Mouse (Mus musculus) intestine, postnatal 0 days (tissue): ENCODE measurements around the gene Sh2d3c. TPM values are rescaled to one million over a fixed set of nuclear protein-coding genes. Genes with fewer than 3 reads are reported as not detected.
A peak's percentile ranks its signal among the peaks of the same experiment; 100 is the strongest.

Experiments used
- ATAC-seq: fragments of 200-750 bp; cut with Nextera tagmentation; 2 replicates; pipeline ENCODE4 v1.8.0; 2017; ENCODE audit warnings: mild to moderate bottlenecking, moderate TSS enrichment, moderate library complexity
- H3K27ac ChIP-seq: fragments of 300-500 bp; sonication (generic); 2 replicates; pipeline ENCODE4 v1.5.1; 2014; ENCODE audit warnings: mild to moderate bottlenecking, low read depth, low read length, moderate library complexity
- H3K27me3 ChIP-seq: fragments of 300-500 bp; sonication (generic); replicated peaks from 2 replicates; pipeline ENCODE4 v1.6.1; 2014; ENCODE audit warnings: low read length, mixed read lengths; ENCODE audit not compliant: control insufficient read depth, insufficient read depth
- H3K36me3 ChIP-seq: fragments of 300-500 bp; sonication (generic); 2 replicates; pipeline ENCODE4 v1.6.1; 2014; ENCODE audit warnings: mild to moderate bottlenecking, moderate library complexity; ENCODE audit not compliant: control insufficient read depth, insufficient read depth
- H3K4me1 ChIP-seq: fragments of 300-500 bp; sonication (generic); replicated peaks from 2 replicates; pipeline ENCODE4 v1.6.1; 2014; ENCODE audit warnings: antibody characterized with exemption, low read length, mixed read lengths; ENCODE audit not compliant: control insufficient read depth, insufficient read depth
- H3K4me2 ChIP-seq: fragments of 300-500 bp; sonication (generic); replicated peaks from 2 replicates; pipeline ENCODE4 v1.6.1; 2014; ENCODE audit warnings: low read depth, mild to moderate bottlenecking, moderate library complexity
- H3K4me3 ChIP-seq: fragments of 300-500 bp; sonication (generic); 2 replicates; pipeline ENCODE4 v1.5.1; 2014; ENCODE audit warnings: low read depth, low read length
- H3K9ac ChIP-seq: fragments of 300-500 bp; sonication (generic); 2 replicates; pipeline ENCODE4 v1.6.1; 2014; ENCODE audit warnings: mild to moderate bottlenecking, low read depth, low read length
- H3K9me3 ChIP-seq: fragments of 300-500 bp; sonication (generic); 2 replicates; pipeline ENCODE4 v1.6.1; 2016; ENCODE audit warnings: mixed run types; ENCODE audit not compliant: control insufficient read depth
- CTCF ChIP-seq: sonication (generic); IDR thresholded peaks from 2 replicates; pipeline ENCODE4 v1.5.1; 2016; ENCODE audit warnings: low read depth, mild to moderate bottlenecking, control low read depth, antibody characterized with exemption, moderate library complexity
- WGBS: fragments of 180-500 bp; shearing (Covaris S2); extraction: QIAGEN DNeasy Blood & Tissue Kit; methylation state at CpG from one replicate; pipeline ENCODE4 v1.1.7; 2014; 5-methylcytosine and 5-hydroxymethylcytosine counted together
- polyA plus RNA-seq: library from polyadenylated mRNA; unstranded; fragments of >200 nt; fragmentation: Nextera tagmentation; extraction: Ambion mirVana; gene quantifications from 2 replicates; pipeline ENCODE4 v1.2.1, GENCODE M21; 2015

Gene Sh2d3c
- polyA plus RNA-seq, 1 experiment from 2014 or later = 11.2 TPM

DNA sequence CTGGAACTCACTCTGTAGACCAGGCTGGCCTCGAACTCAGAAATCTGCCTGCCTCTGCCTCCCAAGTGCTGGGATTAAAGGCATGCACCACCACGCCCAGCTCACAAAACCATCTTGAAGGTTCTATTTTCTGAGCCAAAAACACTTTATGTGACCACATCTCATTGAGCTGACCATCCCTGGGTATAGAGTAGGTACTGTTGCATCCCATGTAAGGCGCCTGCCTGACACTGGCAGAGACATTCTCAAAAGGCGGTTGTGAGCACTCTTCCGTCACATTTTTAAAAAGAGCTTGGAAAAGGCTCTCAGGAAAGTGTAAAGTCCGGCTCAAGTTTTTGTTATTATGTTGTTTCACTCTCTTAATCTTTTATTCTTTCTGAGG, 35.8 kb downstream of the Sh2d3c start:
- Histone ChIP-seq H3K27me3 (no peaks in the 10 kb centered on the region), H3K4me3 (no peak overlapping the region), H3K4me2 (peak overlapping the region; percentile 74), H3K36me3 (peaks cover 40% of the 10 kb centered on the region; the same call in 1 of the 2 replicates), H3K4me1 (no peaks in the 10 kb centered on the region; the same call in 1 of the 2 replicates), H3K27ac (no peak overlapping the region), H3K9me3 (no peaks in the 10 kb centered on the region), H3K9ac (no peak overlapping the region; the same call in 1 of the 2 replicates)
- no peak for TF ChIP-seq CTCF
- ATAC-seq = peak; percentile 8; the same call in 1 of the 2 replicates
- 27% methylated on average over 5 of the region's 6 CpGs for WGBS

DNA sequence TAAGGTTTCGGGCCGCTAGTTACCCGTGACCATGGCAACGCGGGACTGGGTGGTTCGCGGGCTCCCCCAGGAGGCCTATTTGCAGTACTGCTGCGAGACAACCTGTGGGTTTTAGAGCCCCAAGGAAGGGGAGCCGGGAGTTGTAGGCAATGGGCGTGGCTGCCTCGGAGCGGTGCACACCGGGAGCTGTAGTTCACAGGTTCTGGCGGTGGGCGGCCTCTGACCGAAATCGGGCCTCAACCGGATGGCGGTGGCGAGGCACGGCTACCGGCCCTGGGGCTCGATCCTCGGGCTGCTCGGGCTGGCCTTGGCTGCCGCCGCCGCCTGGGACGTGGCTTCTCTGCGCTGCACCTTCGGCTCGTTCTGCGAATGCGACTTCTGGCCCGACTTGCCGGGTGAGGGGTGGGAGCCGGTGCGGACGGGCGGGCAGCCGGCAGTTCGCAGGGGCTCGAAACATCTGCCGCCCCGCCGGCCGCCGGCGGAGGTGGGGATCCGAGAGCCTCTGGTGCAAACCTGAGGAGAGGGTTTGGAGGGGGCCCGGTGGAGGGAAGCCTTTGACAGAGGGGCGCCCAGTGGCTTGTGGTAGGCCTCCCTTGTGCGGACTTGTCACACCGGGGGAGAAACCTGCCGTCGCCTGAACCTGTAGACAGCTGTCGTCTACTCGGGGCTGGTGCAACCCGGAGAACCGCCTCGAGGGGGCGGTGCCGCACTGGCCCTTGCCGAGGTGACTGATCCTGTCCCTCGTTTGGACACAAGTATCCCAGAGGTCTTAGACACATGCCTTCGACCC, 36.4 kb downstream of the Sh2d3c start, which contains the start of gene Tor2a:
Tor2a (plus strand) TSS at position 179 of the 790 bp plus-strand sequence.
- under 1% methylated on average over 62 of the region's 66 CpGs for WGBS
- peak within 1 kb of the TSS; percentile 79 for H3K9ac ChIP-seq
- peak within 1 kb of the TSS; percentile 63 for H3K4me3 ChIP-seq
- H3K4me2 ChIP-seq = peak within 1 kb of the TSS; percentile 74
- H3K9me3 ChIP-seq = no peaks in the 10 kb centered on the region
- H3K27me3 ChIP-seq = no peaks in the 10 kb centered on the region
- peaks cover 44% of the 10 kb centered on the region; the same call in 1 of the 2 replicates for H3K36me3 ChIP-seq
- H3K27ac ChIP-seq = peak within 1 kb of the TSS; percentile 85
- peak; percentile 93 for ATAC-seq
- no peaks in the 10 kb centered on the region; the same call in 1 of the 2 replicates for H3K4me1 ChIP-seq
- TF ChIP-seq CTCF = peak; percentile 95

DNA sequence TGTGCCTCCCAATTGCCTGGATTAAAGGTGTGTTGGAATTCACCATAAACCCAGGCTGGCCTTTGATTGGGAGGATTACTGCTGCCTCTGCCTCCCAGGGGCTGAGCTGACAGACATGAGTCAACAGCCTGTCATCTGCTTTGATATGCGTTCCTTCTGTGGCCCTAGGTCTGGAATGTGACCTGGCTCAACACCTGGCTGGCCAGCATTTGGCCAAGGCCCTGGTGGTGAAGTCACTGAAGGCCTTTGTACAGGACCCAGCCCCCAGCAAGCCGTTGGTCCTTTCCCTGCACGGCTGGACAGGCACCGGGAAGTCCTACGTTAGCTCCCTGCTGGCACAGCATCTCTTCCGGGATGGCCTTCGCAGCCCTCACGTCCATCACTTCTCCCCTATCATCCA, 37.6 kb downstream of the Sh2d3c start:
- H3K9ac ChIP-seq = no peak overlapping the region

DNA sequence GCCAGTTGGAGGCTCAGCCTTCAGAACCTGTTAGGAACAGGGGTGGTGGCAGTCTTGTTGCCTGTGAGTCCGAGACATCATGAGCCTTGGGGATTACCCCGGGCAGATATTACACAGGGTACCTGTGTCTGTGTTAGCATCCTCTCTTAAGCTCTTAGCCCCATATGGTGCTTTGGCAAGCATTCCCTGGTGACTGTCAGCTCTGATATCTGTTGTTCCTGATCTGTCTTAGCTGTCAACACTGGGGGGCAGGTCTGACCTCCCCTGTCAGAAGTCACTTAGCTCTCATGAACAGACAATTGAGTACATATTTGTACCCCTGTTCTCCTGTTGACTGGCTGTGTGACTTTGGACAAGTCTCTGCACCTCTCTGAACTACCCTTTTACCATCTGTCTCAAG, 38.1 kb downstream of the Sh2d3c start:
- TF ChIP-seq CTCF = no peak
- no peaks in the 10 kb centered on the region; the same call in 1 of the 2 replicates for H3K4me1 ChIP-seq
- 84% methylated on average over 2 of the region's 2 CpGs for WGBS
- H3K27ac ChIP-seq = no peak overlapping the region
- H3K4me2 ChIP-seq = no peak overlapping the region
- H3K9ac ChIP-seq = no peak overlapping the region
- H3K9me3 ChIP-seq = no peaks in the 10 kb centered on the region
- peaks cover 44% of the 10 kb centered on the region; the same call in 1 of the 2 replicates for H3K36me3 ChIP-seq
- no peak for ATAC-seq
- H3K27me3 ChIP-seq = no peaks in the 10 kb centered on the region
- H3K4me3 ChIP-seq = no peak overlapping the region

More for the DNA sequence above, 37.6 kb downstream of the Sh2d3c start:
- TF ChIP-seq CTCF = no peak
- H3K4me1 ChIP-seq = no peaks in the 10 kb centered on the region; the same call in 1 of the 2 replicates
- 72% methylated on average over 8 of the region's 8 CpGs for WGBS
- H3K27me3 ChIP-seq = no peaks in the 10 kb centered on the region
- peaks cover 44% of the 10 kb centered on the region; the same call in 1 of the 2 replicates for H3K36me3 ChIP-seq
- H3K4me2 ChIP-seq = no peak overlapping the region
- no peak overlapping the region for H3K4me3 ChIP-seq
- H3K9me3 ChIP-seq = no peaks in the 10 kb centered on the region
- no peak for ATAC-seq
- no peak overlapping the region for H3K27ac ChIP-seq

DNA sequence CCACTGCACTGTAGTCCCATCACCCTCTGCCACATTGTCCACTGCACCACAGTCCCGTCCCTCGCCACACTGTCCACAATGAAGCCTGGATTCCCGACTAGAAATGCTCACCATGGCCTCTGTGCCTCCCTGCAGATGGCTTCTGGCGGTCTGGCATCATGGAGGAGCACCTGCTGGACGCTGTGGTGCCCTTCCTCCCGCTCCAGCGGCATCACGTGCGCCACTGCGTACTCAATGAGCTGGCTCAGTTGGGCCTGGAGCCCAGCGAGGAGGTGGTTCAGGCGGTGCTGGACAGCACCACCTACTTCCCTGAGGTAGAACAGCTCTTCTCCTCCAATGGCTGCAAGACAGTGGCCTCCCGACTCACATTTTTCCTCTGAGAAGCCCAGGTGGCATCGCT, 40.5 kb downstream of the Sh2d3c start:
- no peaks in the 10 kb centered on the region for H3K9me3 ChIP-seq
- H3K9ac ChIP-seq = no peak overlapping the region
- H3K27me3 ChIP-seq = no peaks in the 10 kb centered on the region
- no peak for TF ChIP-seq CTCF
- no peak for ATAC-seq
- 87% methylated on average over 14 of the region's 14 CpGs for WGBS
- H3K36me3 ChIP-seq = peaks cover 37% of the 10 kb centered on the region; the same call in 1 of the 2 replicates
- H3K4me1 ChIP-seq = no peaks in the 10 kb centered on the region; the same call in 1 of the 2 replicates
- no peak overlapping the region for H3K27ac ChIP-seq
- H3K4me2 ChIP-seq = no peak overlapping the region
- no peak overlapping the region for H3K4me3 ChIP-seq

DNA sequence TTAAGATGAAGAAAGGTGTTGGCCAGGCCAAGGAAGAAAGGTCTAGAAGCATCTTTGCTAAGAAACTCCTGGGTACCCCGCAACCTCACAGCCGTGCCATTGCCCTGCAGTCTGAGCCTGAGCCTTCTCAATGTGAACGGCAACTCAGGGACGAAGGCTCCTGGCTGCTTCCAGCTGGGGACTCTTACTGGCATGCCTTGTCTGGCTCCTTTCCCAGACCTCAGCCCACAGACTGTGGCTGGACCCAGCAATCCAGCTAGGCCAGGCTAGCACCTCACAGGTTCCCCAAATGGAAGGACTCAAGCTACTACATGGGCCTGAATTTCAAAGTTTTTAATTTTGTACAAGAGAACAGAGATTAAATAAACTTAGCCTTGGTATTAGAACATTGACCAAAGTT, 41.0 kb downstream of the Sh2d3c start:
- Histone ChIP-seq H3K4me3 (no peak overlapping the region), H3K4me2 (no peak overlapping the region), H3K27me3 (no peaks in the 10 kb centered on the region), H3K36me3 (peaks cover 37% of the 10 kb centered on the region; the same call in 1 of the 2 replicates), H3K27ac (no peak overlapping the region), H3K9ac (no peak overlapping the region), H3K4me1 (no peaks in the 10 kb centered on the region; the same call in 1 of the 2 replicates), H3K9me3 (no peaks in the 10 kb centered on the region)
- no peak for ATAC-seq
- no peak for TF ChIP-seq CTCF
- 89% methylated on average over 4 of the region's 4 CpGs for WGBS
